Mouse (Mus musculus): ENCODE measurements around the gene Impdh2.

Impdh2 gene

GRCm38 (mm10) chr9:108560227-108560841 is at the start of gene Impdh2:
TSS of gene Impdh2 (plus strand) at chr9:108560286.
- DNase-seq, result peak; percentile 96 to 98

GRCm38 (mm10) chr9:108516380-108517251 is 43.5 kb upstream of the Impdh2 start, which contains the start of gene Qrich1:
TSS of gene Qrich1 (plus strand) at chr9:108516806.
- peak; percentile 95 to 97 for DNase-seq

GRCm38 (mm10) chr9:108517253-108517930 is 42.7 kb upstream of the Impdh2 start:
- peak; percentile 87 to 92 for DNase-seq

- DNase-seq, result no peak
Observed at GRCm38 (mm10) chr9:108517931-108518332, 42.2 kb upstream of the Impdh2 start.

- no peak for DNase-seq
Observed at GRCm38 (mm10) chr9:108521604-108522003, 38.5 kb upstream of the Impdh2 start.

- no peak for DNase-seq
Observed at GRCm38 (mm10) chr9:108523341-108523740, 36.7 kb upstream of the Impdh2 start.

GRCm38 (mm10) chr9:108525400-108525799 is 34.7 kb upstream of the Impdh2 start:
- no peak for DNase-seq

- DNase-seq, result no peak
Observed at GRCm38 (mm10) chr9:108530954-108531353, 29.1 kb upstream of the Impdh2 start.

- DNase-seq, result no peak
Observed at GRCm38 (mm10) chr9:108531496-108531895, 28.6 kb upstream of the Impdh2 start.

- DNase-seq, result no peak
Observed at GRCm38 (mm10) chr9:108540846-108541245, 19.2 kb upstream of the Impdh2 start.

GRCm38 (mm10) chr9:108545986-108546385 is 14.1 kb upstream of the Impdh2 start:
- DNase-seq, result no peak

GRCm38 (mm10) chr9:108546875-108547274 is 13.2 kb upstream of the Impdh2 start:
- no peak for DNase-seq

- no peak for DNase-seq
Observed at GRCm38 (mm10) chr9:108559169-108559568, 917 bp upstream of the Impdh2 start.

- no peak for DNase-seq
Observed at GRCm38 (mm10) chr9:108563671-108564070, 3.6 kb downstream of the Impdh2 start.

- DNase-seq, result no peak
Observed at GRCm38 (mm10) chr9:108564131-108564530, 4.0 kb downstream of the Impdh2 start.

- no peak for DNase-seq
Observed at GRCm38 (mm10) chr9:108565881-108566814, 6.1 kb downstream of the Impdh2 start.

GRCm38 (mm10) chr9:108566815-108567776 is 7.0 kb downstream of the Impdh2 start, which contains the start of gene Ndufaf3:
TSS of gene Ndufaf3 (minus strand) at chr9:108567434.
- peak; percentile 97 for DNase-seq

- DNase-seq, result peak in 1 of 2 experiments; percentile 57
Observed at GRCm38 (mm10) chr9:108567931-108568419, 7.9 kb downstream of the Impdh2 start.

- DNase-seq, result no peak
Observed at GRCm38 (mm10) chr9:108568511-108568921, 8.4 kb downstream of the Impdh2 start.

- peak; percentile 92 to 96 for DNase-seq
Observed at GRCm38 (mm10) chr9:108569381-108570206, 9.5 kb downstream of the Impdh2 start, which contains the start of gene Dalrd3. TSS of gene Dalrd3 (plus strand) at chr9:108569886.

Data from lung, postnatal 4 days (tissue).